Mouse (Mus musculus) cerebellum, adult 11 months (tissue): ENCODE results near the gene Upk1b.
A peak's percentile ranks its signal among the peaks of the same experiment; 100 is the strongest.
"Not testable (repeated sequence)": the region's sequence is repeated elsewhere in the genome, so short reads cannot be mapped to it uniquely, and the experiment has no call there.

ENCODE experiments used
- DNase-seq: peaks from one replicate; pipeline ENCODE4 v3.0.0; 2022

Gene Upk1b

GRCm38 (mm10) chr16:38800091-38800490 is at the start of gene Upk1b:
TSS of gene Upk1b (minus strand) at chr16:38800328.
- no peak for DNase-seq

GRCm38 (mm10) chr16:38828649-38829048 is 28.5 kb upstream of the Upk1b start, which contains the start of gene 4930435E12Rik:
TSS of gene 4930435E12Rik (minus strand) at chr16:38828749.
- no peak for DNase-seq

GRCm38 (mm10) chr16:38812521-38812920 is 12.4 kb upstream of the Upk1b start:
- DNase-seq = peak; percentile 11

- DNase-seq = no peak
These were observed 10.1 kb upstream of the Upk1b start for GRCm38 (mm10) chr16:38810196-38810595.

GRCm38 (mm10) chr16:38807796-38808195 is 7.7 kb upstream of the Upk1b start:
- DNase-seq = not testable (repeated sequence)

- no peak for DNase-seq
These were observed 1.1 kb downstream of the Upk1b start for GRCm38 (mm10) chr16:38798957-38799450.

- no peak for DNase-seq
These were observed 7.0 kb downstream of the Upk1b start for GRCm38 (mm10) chr16:38793120-38793519.

- no peak for DNase-seq
These were observed 10.2 kb downstream of the Upk1b start for GRCm38 (mm10) chr16:38789966-38790365.

- no peak for DNase-seq
These were observed 11.1 kb downstream of the Upk1b start for GRCm38 (mm10) chr16:38789016-38789415.

GRCm38 (mm10) chr16:38785301-38785700 is 14.8 kb downstream of the Upk1b start:
- DNase-seq = no peak

- DNase-seq = no peak
These were observed 17.5 kb downstream of the Upk1b start for GRCm38 (mm10) chr16:38782524-38783067.

- no peak for DNase-seq
These were observed 18.2 kb downstream of the Upk1b start for GRCm38 (mm10) chr16:38781946-38782345.

GRCm38 (mm10) chr16:38780960-38781572 is 19.1 kb downstream of the Upk1b start:
- no peak for DNase-seq

GRCm38 (mm10) chr16:38776342-38776741 is 23.8 kb downstream of the Upk1b start:
- no peak for DNase-seq

GRCm38 (mm10) chr16:38774964-38775746 is 25.0 kb downstream of the Upk1b start:
- no peak for DNase-seq

GRCm38 (mm10) chr16:38772906-38773496 is 27.1 kb downstream of the Upk1b start:
- DNase-seq = no peak

GRCm38 (mm10) chr16:38771145-38771544 is 29.0 kb downstream of the Upk1b start:
- no peak for DNase-seq

- DNase-seq = no peak
These were observed 30.6 kb downstream of the Upk1b start for GRCm38 (mm10) chr16:38769529-38769928.

- no peak for DNase-seq
These were observed 31.7 kb downstream of the Upk1b start for GRCm38 (mm10) chr16:38768386-38768785.

GRCm38 (mm10) chr16:38767761-38768160 is 32.4 kb downstream of the Upk1b start:
- DNase-seq = no peak

GRCm38 (mm10) chr16:38766671-38767070 is 33.5 kb downstream of the Upk1b start:
- no peak for DNase-seq

- no peak for DNase-seq
These were observed 36.6 kb downstream of the Upk1b start for GRCm38 (mm10) chr16:38763508-38763907.

- no peak for DNase-seq
These were observed 37.7 kb downstream of the Upk1b start for GRCm38 (mm10) chr16:38762401-38762800.
